18 mouse cellular contexts compared by ENCODE assay signal in genomic region chr10:108283418-108283817, GRCm38 (mm10). TPM values are rescaled to one million over a fixed set of nuclear protein-coding genes. Genes with fewer than 3 reads are reported as not detected.
"Had no signal": no experiment of that assay in that cellular context is flagged by ENCODE, and none has a peak within 500 bp of the region (broad histone marks: within the 10 kb centered on the region; RNA-seq: fewer than 3 reads in every experiment).

No protein-coding gene starts in this region.

- H3K27me3 ChIP-seq: kidney, embryonic 15.5 days; midbrain, embryonic 12.5 days; midbrain, embryonic 15.5 days; neural tube, embryonic 13.5 days had no signal

- H3K27ac ChIP-seq: kidney, embryonic 15.5 days; layer of hippocampus, adult 2 months; left cerebral cortex, adult 2 months; liver, embryonic 14.5 days; macrophage; midbrain, embryonic 12.5 days; midbrain, embryonic 15.5 days had no signal

- H3K9me3 ChIP-seq: kidney, embryonic 15.5 days; midbrain, embryonic 12.5 days; midbrain, embryonic 15.5 days; neural tube, embryonic 13.5 days had no signal

- DNase-seq: kidney, adult 11 months; kidney, adult 8-10 months; kidney, postnatal 14 days; layer of hippocampus, adult 9-11 months; liver, postnatal 0 days; thymus, adult 2 months; thymus, postnatal 14 days; thymus, postnatal 4 days had no signal

- H3K4me2 ChIP-seq: kidney, embryonic 15.5 days; lung, embryonic 14.5 days; midbrain, embryonic 12.5 days; midbrain, embryonic 15.5 days; neural tube, embryonic 13.5 days had no signal

- ATAC-seq: liver, postnatal 0 days; lung, postnatal 0 days; midbrain, embryonic 15.5 days had no signal

- H3K4me3 ChIP-seq: kidney, embryonic 15.5 days; layer of hippocampus, adult 2 months; left cerebral cortex, adult 2 months; midbrain, embryonic 12.5 days; midbrain, embryonic 15.5 days; neural tube, embryonic 13.5 days had no signal

- H3K36me3 ChIP-seq: midbrain, embryonic 15.5 days had no signal

- H3K4me1 ChIP-seq: kidney, embryonic 15.5 days; midbrain, embryonic 15.5 days; neural tube, embryonic 13.5 days had no signal

- H3K9ac ChIP-seq: kidney, embryonic 15.5 days; liver, embryonic 14.5 days; liver, postnatal 0 days; lung, embryonic 14.5 days; midbrain, embryonic 12.5 days; midbrain, embryonic 15.5 days; neural tube, embryonic 13.5 days had no signal

RNA-seq across cellular contexts. Expression of gene Pawr, which starts 48.5 kb away (rescaled TPM):
- polyA plus RNA-seq: macrophage had no signal
